Mouse (Mus musculus) forebrain, embryonic 10.5 days (tissue): ENCODE measurements around the gene Ext2. TPM values are rescaled to one million over a fixed set of nuclear protein-coding genes. Genes with fewer than 3 reads are reported as not detected.
A peak's percentile ranks its signal among the peaks of the same experiment; 100 is the strongest.

ENCODE experiments used
- DNase-seq: peaks from one replicate; pipeline ENCODE4 v3.0.0-alpha.2; 2017; ENCODE audit warnings: low spot score; ENCODE audit errors: extremely low spot score
- H3K27ac ChIP-seq: fragments of 300-500 bp; sonication (generic); 2 replicates; pipeline ENCODE4 v1.5.1; 2016; ENCODE audit warnings: mild to moderate bottlenecking
- H3K27me3 ChIP-seq: fragments of 300-500 bp; sonication (generic); 2 replicates; pipeline ENCODE4 v1.6.1; 2016; ENCODE audit warnings: mild to moderate bottlenecking; ENCODE audit not compliant: poor library complexity, severe bottlenecking
- H3K36me3 ChIP-seq: fragments of 300-500 bp; sonication (generic); replicated peaks from 2 replicates; pipeline ENCODE4 v1.6.1; 2016; ENCODE audit warnings: mild to moderate bottlenecking, moderate library complexity
- H3K4me1 ChIP-seq: fragments of 300-500 bp; sonication (generic); 2 replicates; pipeline ENCODE4 v1.6.1; 2016
- H3K4me3 ChIP-seq: fragments of 300-500 bp; sonication (generic); 2 replicates; pipeline ENCODE4 v1.5.1; 2016; ENCODE audit warnings: mild to moderate bottlenecking, moderate library complexity
- H3K9me3 ChIP-seq: fragments of 300-500 bp; sonication (generic); 2 replicates; pipeline ENCODE4 v1.6.1; 2016; ENCODE audit warnings: mild to moderate bottlenecking, moderate library complexity
- WGBS: fragments of 180-500 bp; shearing (Covaris S2); methylation state at CpG from one replicate; pipeline ENCODE4 v1.1.7; 2016; 5-methylcytosine and 5-hydroxymethylcytosine counted together
- polyA plus RNA-seq: library from polyadenylated mRNA; unstranded; fragments of >200 nt; fragmentation: Nextera tagmentation; extraction: Ambion mirVana; gene quantifications from 2 replicates; pipeline ENCODE4 v1.2.1, GENCODE M21; 2016

Gene Ext2
- polyA plus RNA-seq, 1 experiment from 2014 or later = 64.6 TPM

DNA sequence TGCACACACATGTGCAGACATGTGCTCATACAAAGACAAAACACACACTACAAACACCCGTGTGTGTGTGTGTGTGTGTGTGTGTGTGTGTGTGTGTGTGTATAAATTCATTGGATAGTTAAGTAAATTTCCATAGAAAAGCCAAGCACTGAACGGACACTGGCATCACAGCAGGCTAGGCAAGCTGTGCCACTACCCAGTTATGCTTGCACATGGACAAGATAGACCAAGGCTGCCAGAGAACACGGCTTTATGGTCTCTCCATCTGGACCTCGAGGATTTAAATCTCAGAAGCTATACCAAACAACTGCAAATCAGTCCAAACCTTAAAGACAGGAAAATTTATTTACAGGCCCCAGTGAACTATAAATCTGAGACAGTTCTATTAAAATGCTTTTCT, 40.2 kb downstream of the Ext2 start:
- no peak for DNase-seq
- WGBS = 91% methylated on average over 4 of the region's 4 CpGs
- Histone ChIP-seq H3K4me1 (peaks cover 43% of the 10 kb centered on the region), H3K27ac (no peak overlapping the region), H3K4me3 (no peak overlapping the region), H3K9me3 (no peaks in the 10 kb centered on the region), H3K27me3 (no peaks in the 10 kb centered on the region), H3K36me3 (0 out of 2 replicates have a peak, but pooled peaks cover 5% of the 10 kb centered on the region)

DNA sequence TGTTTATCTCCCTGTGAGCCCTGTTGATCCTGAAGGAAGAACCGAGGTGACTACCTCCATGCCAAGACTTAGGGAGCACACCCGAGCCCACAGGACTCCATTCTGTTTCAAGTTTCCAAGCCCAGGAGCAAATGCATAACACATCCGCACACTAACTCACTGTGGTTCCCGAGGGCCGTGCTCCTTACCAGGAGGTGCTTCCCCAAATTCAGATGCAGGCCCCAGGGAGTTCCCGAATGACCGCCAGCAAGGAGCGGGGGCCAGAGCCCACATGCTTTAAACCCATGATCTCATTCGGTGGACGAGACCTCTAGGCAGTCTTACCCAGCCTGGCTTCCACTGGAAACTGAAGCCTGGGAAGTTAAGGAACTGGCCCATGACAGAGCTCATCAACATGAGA, 41.8 kb downstream of the Ext2 start:
- 87% methylated on average over 10 of the region's 10 CpGs for WGBS
- Histone ChIP-seq H3K4me1 (peaks cover 53% of the 10 kb centered on the region), H3K36me3 (0 out of 2 replicates have a peak, but pooled peaks cover 5% of the 10 kb centered on the region), H3K4me3 (no peak overlapping the region), H3K9me3 (no peaks in the 10 kb centered on the region), H3K27me3 (no peaks in the 10 kb centered on the region), H3K27ac (peak overlapping the region; percentile 30; the same call in 1 of the 2 replicates)
- DNase-seq = no peak

DNA sequence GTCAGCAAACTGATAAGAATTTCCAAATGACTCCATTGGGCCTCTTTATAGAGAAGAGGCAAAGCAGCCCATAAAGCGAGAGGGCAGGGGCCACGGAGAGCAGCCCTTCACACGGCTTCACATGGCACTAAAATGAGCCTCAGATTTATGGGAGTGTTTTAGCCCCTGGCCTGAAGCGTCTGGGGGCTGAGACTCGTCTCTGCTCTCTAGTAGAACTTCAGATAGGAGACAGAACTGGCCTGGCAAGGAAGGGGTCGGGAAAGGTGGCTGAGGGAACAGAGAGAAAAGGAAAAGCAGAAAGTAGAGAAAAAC, 42.5 kb downstream of the Ext2 start:
- 78% methylated on average over 6 of the region's 6 CpGs for WGBS
- Histone ChIP-seq H3K4me1 (peaks cover 53% of the 10 kb centered on the region), H3K9me3 (no peaks in the 10 kb centered on the region), H3K36me3 (0 out of 2 replicates have a peak, but pooled peaks cover 5% of the 10 kb centered on the region), H3K27me3 (no peaks in the 10 kb centered on the region), H3K4me3 (no peak overlapping the region), H3K27ac (peak overlapping the region; percentile 30; the same call in 1 of the 2 replicates)
- DNase-seq = no peak

DNA sequence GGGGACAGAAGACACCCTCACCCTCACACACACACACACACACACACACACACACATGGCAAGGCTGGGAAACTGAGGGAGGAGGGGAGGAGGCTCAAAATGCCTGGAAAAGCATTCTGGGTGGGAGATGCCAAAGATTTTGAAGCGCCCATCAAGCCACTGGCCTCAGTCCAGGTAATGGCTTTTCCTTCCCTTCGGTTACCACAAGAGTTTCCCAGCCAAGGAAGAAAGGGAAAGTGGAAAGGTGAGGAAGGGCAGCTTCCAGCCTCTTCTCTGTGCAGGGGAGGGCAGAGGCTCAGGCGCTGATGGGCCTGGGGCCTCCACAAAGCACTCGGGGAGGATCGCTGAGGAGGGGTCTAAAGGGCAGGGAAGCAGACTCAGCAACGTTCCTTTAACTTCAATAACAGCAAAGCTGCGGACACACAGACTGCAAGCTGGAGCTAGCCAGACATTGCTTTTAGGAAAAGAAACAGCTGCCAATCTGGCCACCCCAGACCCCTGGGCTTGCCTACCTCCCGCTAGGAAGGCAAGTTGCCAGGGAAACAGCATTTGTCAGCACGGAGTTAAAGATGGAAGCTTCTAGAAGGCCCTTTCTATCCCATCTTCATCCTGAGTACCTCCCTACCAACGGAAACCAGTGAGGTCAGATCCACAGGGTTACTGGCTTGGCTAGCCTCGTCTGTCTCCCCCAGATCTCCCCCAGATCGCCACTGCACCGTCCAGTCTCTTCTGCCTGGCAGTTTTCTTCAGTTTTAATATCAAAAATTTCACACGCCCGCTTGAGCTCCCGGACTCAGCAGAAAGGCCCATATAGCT, 43.1 kb downstream of the Ext2 start:
- Histone ChIP-seq H3K36me3 (0 out of 2 replicates have a peak, but pooled peaks cover 5% of the 10 kb centered on the region), H3K4me1 (peaks cover 52% of the 10 kb centered on the region), H3K27ac (peak overlapping the region; percentile 58; the same call in 1 of the 2 replicates), H3K9me3 (no peaks in the 10 kb centered on the region), H3K4me3 (no peak overlapping the region), H3K27me3 (no peaks in the 10 kb centered on the region)
- no peak for DNase-seq
- WGBS = 79% methylated on average over 16 of the region's 16 CpGs

DNA sequence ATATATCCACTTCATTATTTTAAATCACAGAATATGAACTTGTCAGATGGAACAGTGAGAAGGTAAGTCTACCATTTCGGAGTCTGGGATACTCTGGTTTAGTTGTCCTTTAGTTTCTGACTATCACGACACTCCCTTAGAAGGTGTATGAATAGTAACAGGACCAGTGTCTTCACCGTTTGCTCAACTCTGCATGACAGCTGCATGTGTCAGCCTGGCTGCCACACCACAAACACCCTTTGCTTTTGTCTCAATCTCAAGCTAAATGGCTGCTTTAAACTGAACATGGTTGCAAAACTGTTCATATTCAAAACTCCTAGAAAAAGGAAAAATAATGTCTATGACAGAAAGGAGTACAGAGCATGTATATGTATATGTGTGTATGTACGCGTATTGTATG, 43.8 kb downstream of the Ext2 start:
- no peak overlapping the region for H3K27ac ChIP-seq
- 0 out of 2 replicates have a peak, but pooled peaks cover 5% of the 10 kb centered on the region for H3K36me3 ChIP-seq
- no peak for DNase-seq
- peaks cover 54% of the 10 kb centered on the region for H3K4me1 ChIP-seq
- 93% methylated on average over 5 of the region's 5 CpGs for WGBS
- no peaks in the 10 kb centered on the region for H3K9me3 ChIP-seq
- H3K4me3 ChIP-seq = no peak overlapping the region
- no peaks in the 10 kb centered on the region for H3K27me3 ChIP-seq

DNA sequence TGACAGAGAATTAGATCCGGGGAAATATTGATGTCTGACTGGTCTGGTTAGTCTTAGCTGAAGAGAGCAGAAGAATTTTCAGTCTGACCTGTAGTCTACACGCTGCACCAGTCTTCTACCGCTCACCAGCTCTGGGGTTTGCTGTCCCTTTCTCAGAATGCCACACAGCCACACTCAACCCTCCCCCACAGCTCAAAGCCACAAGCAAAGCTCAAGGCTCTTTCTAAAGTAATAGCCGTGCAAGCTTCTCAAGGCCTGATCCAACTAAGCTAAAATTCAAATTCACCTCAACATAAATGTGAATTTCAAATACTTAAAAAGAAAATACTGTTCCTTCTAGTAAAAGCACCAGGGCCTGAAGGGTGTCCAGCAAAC, 45.3 kb downstream of the Ext2 start:
- no peak overlapping the region; the same call in 1 of the 2 replicates for H3K27ac ChIP-seq
- WGBS = 86% methylated on average over 4 of the region's 4 CpGs
- peaks cover 70% of the 10 kb centered on the region for H3K4me1 ChIP-seq
- H3K4me3 ChIP-seq = no peak overlapping the region
- H3K9me3 ChIP-seq = no peaks in the 10 kb centered on the region
- H3K36me3 ChIP-seq = 0 out of 2 replicates have a peak, but pooled peaks cover 5% of the 10 kb centered on the region
- no peaks in the 10 kb centered on the region for H3K27me3 ChIP-seq
- no peak for DNase-seq

DNA sequence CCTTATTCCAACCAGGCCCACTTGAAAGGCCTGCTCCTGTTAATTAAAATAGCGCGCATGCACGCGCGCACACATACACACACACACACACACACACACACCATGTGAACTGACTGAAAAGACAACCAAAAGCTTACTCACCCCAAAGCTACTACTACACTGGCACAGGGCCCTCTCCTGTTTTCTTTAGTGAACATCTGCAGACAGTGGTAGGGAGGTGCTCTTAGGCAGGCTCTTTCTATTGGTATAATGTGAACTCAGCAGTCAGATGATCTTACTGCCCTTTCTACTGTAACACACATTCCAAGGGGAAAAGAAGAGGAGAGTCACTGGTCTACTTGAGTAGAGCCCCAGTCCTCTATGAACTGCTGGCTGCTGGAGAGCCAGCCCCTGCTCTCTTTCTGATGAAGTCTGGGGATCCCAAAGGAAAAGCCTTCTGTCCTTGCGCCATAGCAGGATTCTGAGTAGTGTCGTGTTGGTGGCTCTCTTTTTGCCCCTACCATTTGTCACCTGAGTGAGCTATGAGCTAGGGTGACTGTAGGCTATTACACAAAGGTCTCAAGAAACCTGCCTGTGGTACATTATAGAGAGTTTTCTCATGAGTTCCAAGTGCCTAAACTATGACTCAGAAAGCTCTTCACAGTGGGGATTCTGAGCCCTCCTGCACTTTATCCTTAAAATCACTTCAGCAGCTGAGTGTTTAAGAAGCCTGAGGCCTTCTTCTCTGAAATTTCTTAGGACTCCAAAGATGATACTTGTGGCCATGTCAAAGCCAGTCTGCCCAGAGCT, 45.9 kb downstream of the Ext2 start:
- 81% methylated on average over 7 of the region's 7 CpGs for WGBS
- Histone ChIP-seq H3K9me3 (no peaks in the 10 kb centered on the region), H3K36me3 (0 out of 2 replicates have a peak, but pooled peaks cover 5% of the 10 kb centered on the region), H3K27ac (peak overlapping the region; percentile 53; the same call in 1 of the 2 replicates), H3K4me3 (no peak overlapping the region), H3K4me1 (peaks cover 74% of the 10 kb centered on the region), H3K27me3 (no peaks in the 10 kb centered on the region)
- DNase-seq = no peak

DNA sequence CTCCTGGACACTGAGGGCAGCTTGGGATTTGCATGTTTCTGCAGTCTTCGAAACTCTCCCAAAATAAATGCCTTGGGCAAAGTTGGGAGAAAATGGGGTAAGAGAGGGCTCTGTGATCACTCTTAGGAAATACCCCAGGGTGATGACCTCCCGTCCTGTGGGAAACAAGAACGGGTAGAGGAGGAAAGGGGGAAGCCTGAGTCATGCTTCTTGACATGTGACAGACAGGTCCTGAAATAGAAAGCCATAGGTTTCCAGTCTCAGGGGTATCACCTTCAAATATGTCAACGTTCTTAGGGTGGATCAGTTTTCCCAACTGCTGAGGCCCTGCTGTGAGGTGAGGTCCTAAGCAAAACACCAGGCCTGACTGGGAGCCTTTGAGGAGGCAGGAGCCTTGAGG, 46.9 kb downstream of the Ext2 start:
- Histone ChIP-seq H3K4me1 (peaks cover 72% of the 10 kb centered on the region), H3K27me3 (no peaks in the 10 kb centered on the region), H3K4me3 (no peak overlapping the region), H3K36me3 (0 out of 2 replicates have a peak, but pooled peaks cover 3% of the 10 kb centered on the region), H3K9me3 (no peaks in the 10 kb centered on the region), H3K27ac (0 out of 2 replicates have a peak overlapping the region, but pooled peaks have one; percentile 53)
- DNase-seq = no peak
- WGBS = 55% methylated on average over 4 of the region's 4 CpGs

DNA sequence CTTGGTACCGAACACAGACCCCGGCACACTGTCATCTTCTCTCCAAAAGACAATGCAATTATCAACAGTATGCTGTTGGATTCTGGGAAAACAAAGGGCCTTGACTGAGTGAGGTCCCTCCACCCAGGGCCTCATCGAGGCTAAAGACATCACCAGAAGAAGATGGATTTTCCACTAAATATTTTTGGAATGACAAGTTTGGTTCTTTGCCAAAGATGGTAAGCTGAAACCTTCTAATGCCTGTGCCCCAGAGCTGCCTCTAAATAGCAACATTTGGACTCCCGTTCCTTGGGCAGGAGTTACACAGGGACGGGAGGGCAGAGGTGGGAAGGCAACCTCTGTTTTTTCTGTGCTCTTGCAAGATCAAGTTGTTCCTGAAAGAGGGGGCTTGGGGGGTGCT, 47.4 kb downstream of the Ext2 start:
- DNase-seq = no peak
- Histone ChIP-seq H3K4me3 (no peak overlapping the region), H3K27ac (no peak overlapping the region), H3K36me3 (0 out of 2 replicates have a peak, but pooled peaks cover 3% of the 10 kb centered on the region), H3K27me3 (no peaks in the 10 kb centered on the region), H3K9me3 (no peaks in the 10 kb centered on the region), H3K4me1 (peaks cover 67% of the 10 kb centered on the region)
- WGBS = 84% methylated on average over 5 of the region's 5 CpGs

DNA sequence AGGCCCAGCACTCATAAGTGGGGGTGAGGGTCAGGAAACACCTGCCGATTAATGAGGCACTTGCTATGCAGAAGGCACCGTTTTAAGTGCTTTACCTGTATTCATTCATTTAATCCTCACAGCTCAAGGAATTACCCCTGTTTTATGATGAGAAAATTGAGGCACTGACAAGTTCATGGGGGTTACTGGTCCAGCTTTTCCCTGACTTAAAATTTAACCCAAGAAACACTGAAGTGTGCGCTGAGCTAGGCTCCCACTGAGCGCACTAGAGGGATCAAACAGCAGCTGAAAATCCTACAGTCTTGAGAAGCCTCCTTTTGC, 49.6 kb downstream of the Ext2 start:
- no peak for DNase-seq
- peak overlapping the region; percentile 51; the same call in 1 of the 2 replicates for H3K27ac ChIP-seq
- no peaks in the 10 kb centered on the region for H3K9me3 ChIP-seq
- 51% methylated on average over 4 of the region's 4 CpGs for WGBS
- H3K4me1 ChIP-seq = peaks cover 56% of the 10 kb centered on the region
- no peaks in the 10 kb centered on the region for H3K27me3 ChIP-seq
- H3K36me3 ChIP-seq = peaks cover 8% of the 10 kb centered on the region
- no peak overlapping the region for H3K4me3 ChIP-seq

DNA sequence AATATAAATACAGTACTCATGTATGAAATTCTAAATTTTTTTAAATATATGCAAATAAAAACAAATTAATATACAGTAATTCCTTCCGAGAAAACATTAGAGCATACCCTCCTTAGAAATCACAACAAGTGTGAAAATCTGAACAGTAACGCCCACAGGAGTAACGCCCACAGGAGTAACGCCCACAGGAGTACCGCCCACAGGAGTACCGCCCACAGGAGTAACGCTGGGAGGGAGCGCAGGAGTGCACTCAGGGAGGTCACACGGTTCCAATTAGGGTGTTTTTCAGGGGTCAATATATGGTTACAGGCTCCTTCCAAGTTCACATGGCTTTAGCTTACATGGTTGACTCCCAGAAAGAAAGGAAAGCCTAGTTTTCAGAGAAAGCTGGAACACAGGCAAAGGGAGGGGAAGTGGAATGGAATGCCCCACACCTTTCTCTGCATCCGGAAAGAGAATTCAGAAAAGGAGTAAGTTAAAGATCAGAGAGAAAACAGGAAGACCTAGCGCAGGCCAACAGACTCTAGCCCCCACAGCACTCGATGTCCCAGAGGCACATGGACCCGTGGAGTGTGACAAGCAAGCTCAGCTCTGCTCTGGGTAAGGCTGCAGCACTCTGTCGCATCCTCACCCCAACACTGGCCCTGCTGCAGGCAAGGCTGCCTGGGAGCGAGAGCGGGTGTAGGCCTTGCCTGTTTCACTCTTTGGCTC, 50.2 kb downstream of the Ext2 start:
- DNase-seq = no peak
- H3K4me1 ChIP-seq = peaks cover 54% of the 10 kb centered on the region
- H3K36me3 ChIP-seq = peaks cover 8% of the 10 kb centered on the region
- no peaks in the 10 kb centered on the region for H3K9me3 ChIP-seq
- peak overlapping the region; percentile 51; the same call in 1 of the 2 replicates for H3K27ac ChIP-seq
- WGBS = 41% methylated on average over 16 of the region's 16 CpGs
- no peaks in the 10 kb centered on the region for H3K27me3 ChIP-seq
- no peak overlapping the region for H3K4me3 ChIP-seq

DNA sequence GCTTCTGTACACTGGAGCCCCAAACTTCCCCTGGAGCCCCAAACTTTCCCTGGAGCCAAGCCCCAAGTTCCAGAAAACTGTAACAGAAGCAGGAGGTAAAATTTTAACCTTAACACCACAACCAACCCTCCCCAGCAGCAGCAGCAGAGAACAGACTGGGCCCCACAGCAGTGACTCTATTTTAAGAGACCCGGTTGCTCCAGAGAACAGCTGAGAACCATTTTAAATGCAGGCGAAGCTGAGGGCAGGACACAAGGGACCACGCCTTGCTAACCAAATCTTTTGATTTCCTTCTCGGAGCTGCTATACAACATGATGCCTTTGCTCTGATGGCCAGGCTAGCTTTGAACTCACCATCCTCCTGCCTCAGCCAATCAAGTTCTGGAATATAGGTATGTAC, 51.5 kb downstream of the Ext2 start:
- no peak overlapping the region for H3K4me3 ChIP-seq
- H3K27me3 ChIP-seq = no peaks in the 10 kb centered on the region
- H3K9me3 ChIP-seq = 0 out of 2 replicates have a peak, but pooled peaks cover 4% of the 10 kb centered on the region
- no peak for DNase-seq
- WGBS = 93% methylated on average over 4 of the region's 4 CpGs
- no peak overlapping the region for H3K27ac ChIP-seq
- H3K4me1 ChIP-seq = peaks cover 41% of the 10 kb centered on the region
- H3K36me3 ChIP-seq = peaks cover 10% of the 10 kb centered on the region
